Mouse (Mus musculus) embryo, embryonic 11.5 days (tissue): ENCODE measurements around the gene Nav3.
A peak's percentile ranks its signal among the peaks of the same experiment; 100 is the strongest.

Experiments used
- DNase-seq: peaks from one replicate; pipeline ENCODE4 v3.0.0-alpha.2; 2012; ENCODE audit warnings: low read depth, low spot score

Gene Nav3

GRCm38 (mm10) chr10:109699771-109700335 is 756.2 kb downstream of the Nav3 start:
- no peak for DNase-seq

DNA sequence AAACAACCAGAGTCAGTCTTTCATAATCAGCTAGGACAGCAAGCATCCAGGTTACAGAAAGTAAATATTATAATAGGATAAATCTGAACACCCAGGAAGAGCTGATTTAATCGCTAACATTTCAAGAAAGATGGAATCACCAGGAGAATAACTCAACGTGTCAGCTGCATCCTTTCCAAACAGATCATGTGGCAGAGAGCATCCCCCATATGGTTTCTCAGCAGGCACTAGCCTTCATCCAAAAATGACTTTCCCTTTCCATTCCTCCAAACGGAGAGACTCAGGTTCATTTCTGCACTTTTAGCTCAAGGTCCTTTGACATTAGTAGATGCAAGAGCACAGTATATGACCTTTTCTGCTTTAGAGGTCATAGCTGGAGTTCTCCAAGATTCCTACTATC is 765.4 kb downstream of the Nav3 start:
- DNase-seq = no peak

GRCm38 (mm10) chr10:109684109-109685056 is 771.6 kb downstream of the Nav3 start:
- DNase-seq = peak; percentile 54

- no peak for DNase-seq
Measured at GRCm38 (mm10) chr10:109672896-109673295, 783.1 kb downstream of the Nav3 start.

- DNase-seq = no peak
Measured at GRCm38 (mm10) chr10:109667453-109667852, 788.6 kb downstream of the Nav3 start.

DNA sequence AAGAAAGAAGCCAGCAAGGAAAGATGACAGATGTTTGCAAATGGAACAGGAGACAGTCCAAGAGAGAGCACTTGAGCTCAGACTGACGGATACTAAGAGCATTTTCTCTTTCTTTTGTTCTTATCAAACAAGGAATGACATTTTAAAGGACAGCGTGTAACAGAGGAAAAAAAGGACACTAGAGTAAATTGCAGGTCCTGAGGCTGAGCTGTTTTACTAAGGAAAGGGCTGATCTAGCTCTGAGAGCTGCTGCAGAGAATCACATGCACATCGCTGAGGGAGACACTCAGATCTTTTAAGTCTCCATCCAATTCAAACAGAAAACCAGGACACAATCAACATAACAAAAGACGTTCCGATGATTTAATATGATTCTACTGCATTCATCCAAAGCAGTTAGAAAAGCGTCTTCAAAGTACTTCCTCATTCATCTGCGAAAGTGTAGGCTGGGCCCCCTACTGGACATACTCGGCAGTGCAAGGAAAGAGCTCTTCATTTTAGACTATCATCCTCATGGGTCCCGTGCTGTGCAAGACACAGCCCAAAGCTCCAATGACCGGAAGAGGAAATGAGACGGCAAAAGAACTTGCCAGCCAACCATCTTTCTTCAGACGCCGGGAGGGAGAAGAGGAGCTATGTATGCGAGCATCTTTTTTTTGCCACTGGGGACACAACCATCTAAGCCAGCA is 791.2 kb downstream of the Nav3 start:
- DNase-seq = peak; percentile 47

DNA sequence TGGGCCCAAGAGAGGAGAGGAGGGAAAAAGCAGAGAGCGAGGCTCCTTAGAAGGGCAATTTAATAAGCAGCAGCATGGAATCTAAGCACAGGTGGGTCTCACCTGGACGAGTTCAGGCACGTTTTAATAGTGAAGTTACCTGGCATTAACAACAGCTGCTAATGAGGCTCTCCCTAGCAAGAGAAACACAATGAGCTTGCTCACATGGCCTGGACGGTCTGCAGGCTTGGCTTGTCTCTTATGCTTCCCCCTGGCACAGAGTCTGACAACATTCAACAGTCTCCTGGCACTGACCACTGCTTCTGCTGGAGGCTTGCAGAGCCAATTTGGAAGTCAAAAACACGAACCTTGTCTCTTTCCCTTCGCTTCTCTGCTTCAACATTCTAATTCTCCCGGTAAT is 804.5 kb downstream of the Nav3 start:
- DNase-seq = no peak

- no peak for DNase-seq
Measured at GRCm38 (mm10) chr10:109643598-109643997, 812.4 kb downstream of the Nav3 start.

GRCm38 (mm10) chr10:109641806-109642205 is 814.2 kb downstream of the Nav3 start:
- DNase-seq = no peak

DNA sequence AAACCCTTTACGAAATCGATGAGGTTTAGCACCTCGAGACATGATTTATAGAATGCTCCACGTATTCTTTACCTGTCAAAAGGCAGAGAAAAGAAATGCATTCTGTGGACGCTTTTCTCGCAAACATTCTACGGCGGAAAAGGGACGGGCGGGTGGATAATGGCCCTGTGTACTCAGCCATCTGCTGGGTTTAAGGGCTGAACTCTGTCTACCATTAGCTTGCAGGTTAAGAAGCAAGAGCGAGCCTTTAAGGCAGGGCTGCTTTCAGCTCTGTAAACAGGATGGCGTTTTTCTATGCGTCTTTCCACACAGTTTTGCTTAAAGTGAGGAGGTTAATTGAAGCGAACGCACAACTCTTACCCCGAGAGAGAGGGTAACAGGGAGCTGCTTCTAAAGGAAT is 818.3 kb downstream of the Nav3 start:
- no peak for DNase-seq
